Mouse (Mus musculus): ENCODE measurements at regions not wholly inside any gene's neighbourhood (a gene's known extent, or its start where the extent isn't known, plus 50 kb on each side); places are given as distances from the start of the nearest gene placed in this dataset.

GRCm38 (mm10) chr11:20882756-20883155, 51.9 kb upstream of the Lgalsl start:
- DNase-seq (ENCODE audit: low read depth, low spot score), result peak; percentile 13

GRCm38 (mm10) chr11:20883907-20884306, 53.1 kb upstream of the Lgalsl start:
- no peak for DNase-seq (ENCODE audit: low read depth, low spot score)

- DNase-seq (ENCODE audit: low read depth, low spot score), result no peak
These were observed 56.2 kb upstream of the Lgalsl start for GRCm38 (mm10) chr11:20887044-20887443.

- no peak for DNase-seq (ENCODE audit: low read depth, low spot score)
These were observed 59.6 kb upstream of the Lgalsl start for GRCm38 (mm10) chr11:20890479-20890878.

DNA sequence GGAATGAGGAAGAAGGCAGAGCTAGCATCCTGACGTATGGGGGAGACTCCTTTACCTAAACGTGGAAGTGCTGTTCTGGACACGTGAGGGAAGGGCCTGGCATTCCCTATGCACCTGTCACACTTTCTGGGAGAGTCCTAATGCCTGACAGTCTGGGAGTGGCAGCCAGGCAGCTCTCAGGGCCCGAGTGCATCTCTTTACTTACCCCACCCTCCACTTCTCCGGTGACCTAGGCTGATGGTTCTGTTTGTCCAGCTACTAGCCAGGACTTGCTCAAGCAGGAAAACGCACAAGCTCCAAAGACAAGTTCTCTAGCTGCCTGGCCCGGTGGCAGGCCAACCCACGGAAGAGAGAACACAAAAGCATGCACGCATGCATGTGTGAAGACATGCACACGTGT, 60.9 kb upstream of the Lgalsl start:
- no peak for DNase-seq (ENCODE audit: low read depth, low spot score)

DNA sequence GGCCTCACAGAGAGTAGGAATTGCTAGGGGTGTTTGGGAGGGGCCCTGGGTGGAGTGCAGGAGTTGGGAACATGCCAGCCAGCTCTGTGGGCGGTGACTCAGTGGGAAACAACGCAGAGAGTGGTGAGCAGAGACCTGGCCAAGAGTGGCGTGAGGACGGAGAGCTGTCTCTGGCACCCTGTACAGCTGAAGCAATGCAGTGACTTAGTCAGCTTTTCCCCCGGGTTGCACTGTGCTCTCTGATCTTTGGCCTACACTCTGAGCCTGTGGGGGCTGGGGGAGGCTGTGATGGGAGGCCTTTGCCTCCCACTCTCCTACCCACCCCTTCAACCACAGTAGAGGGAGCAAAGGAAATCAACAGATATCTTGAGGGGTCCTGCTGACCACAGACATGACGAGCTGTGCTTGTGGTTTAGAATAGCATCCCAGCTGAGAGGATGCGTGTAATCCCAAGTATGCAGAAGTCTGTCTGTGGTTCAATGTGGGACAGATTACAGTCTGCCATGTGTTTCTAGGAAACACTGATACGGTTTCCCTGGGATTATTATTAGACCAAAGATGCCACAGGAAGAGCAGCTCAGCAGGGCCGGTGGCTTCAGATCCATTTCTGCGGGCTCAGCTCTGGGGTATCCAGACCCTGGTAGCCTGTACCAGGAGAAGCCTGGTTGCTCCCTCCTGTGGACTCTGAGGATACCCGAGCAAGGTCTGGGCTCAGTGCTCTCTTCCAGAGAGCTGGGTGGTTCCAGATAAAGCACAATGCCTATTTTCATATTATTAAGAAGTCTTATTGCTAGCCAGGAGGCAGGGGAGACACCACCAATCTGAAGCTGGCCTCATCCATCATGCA, 65.6 kb upstream of the Lgalsl start:
- no peak for DNase-seq (ENCODE audit: low read depth, low spot score)

DNA sequence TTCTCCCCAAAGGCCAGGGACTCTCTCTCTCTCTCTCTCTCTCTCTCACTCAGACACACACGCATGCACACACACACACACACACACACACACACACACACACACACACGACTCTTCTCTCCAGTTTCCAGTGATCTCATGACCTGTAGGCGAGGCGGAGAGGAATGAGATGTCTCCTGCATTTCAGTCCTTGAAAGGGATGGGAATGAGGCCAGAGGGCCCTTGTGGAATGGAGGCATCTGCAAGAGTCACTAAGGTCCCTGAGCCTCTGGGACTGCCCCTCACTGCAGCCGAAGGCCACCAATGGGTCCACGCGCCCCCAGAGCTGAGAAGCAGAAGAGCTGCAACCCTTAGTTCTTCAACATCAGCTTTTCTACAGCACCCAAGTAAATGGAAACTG, 66.6 kb upstream of the Lgalsl start:
- no peak for DNase-seq (ENCODE audit: low read depth, low spot score)

GRCm38 (mm10) chr11:20898558-20898957, 67.7 kb upstream of the Lgalsl start:
- DNase-seq (ENCODE audit: low read depth, low spot score), result peak; percentile 49

GRCm38 (mm10) chr11:20899766-20900165, 68.9 kb upstream of the Lgalsl start:
- no peak for DNase-seq (ENCODE audit: low read depth, low spot score)

GRCm38 (mm10) chr11:20902001-20902400, 71.1 kb upstream of the Lgalsl start:
- no peak for DNase-seq (ENCODE audit: low read depth, low spot score)

DNA sequence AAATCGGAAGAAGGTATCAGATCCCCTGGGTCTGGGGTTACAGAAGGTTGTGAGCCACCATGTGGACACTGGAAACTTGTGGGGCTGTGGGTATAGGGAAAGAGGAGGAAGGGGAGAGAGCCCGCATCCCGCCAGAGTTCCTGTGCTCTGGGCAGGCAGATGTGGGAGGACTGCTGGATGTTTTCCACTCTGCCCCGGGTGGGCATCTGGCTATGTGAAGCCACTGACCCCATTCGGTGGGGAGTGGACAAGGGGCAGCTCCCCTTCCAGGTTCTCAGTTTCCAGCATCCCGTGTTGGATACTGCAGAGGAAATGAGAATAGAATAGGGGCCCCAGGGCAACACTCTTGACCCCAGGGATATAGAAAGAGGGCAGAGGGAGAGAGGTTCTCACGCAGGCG, 72.1 kb upstream of the Lgalsl start:
- no peak for DNase-seq (ENCODE audit: low read depth, low spot score)

DNA sequence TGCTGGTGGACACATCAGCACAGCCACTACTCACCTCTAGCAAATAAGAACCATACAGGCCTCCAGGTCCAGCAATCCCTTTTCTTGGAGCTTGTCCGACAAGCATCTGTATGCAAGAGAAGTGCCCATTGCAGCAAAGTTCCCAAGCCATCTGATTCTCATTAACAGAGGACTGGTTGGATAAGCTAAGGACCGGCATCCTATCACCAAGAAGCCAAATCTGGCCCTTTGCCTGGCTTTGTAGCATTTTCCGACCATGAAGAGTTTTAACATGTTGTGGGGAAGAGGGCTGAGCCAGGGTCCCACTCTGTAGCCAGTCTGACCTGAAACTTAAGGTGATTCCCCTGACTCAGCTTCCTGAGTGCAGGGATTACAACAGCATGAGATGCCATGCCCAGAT, 77.1 kb upstream of the Lgalsl start:
- DNase-seq (ENCODE audit: low read depth, low spot score), result no peak

GRCm38 (mm10) chr11:20908471-20908870, 77.6 kb upstream of the Lgalsl start:
- peak; percentile 47 for DNase-seq (ENCODE audit: low read depth, low spot score)

DNA sequence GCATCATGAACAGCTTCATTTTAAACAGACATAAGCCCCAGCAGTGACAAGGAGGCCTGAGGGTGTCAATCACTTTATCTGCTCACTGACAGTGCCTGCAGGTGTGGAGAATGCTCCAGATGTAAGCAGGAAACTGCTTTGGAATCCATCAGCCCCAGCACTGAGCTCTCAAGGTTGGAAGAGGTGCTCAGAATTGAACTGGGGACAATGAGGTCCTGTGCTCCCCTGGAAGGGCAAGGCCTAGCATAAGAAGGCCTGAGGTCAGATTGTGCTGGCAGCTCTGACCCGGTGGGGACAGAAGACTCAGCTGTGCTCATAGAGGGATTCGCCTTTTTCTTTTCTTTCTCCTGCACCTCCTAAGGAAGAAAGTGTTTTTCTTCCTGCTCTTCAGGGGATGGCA, 82.2 kb upstream of the Lgalsl start:
- no peak for DNase-seq (ENCODE audit: low read depth, low spot score)

DNA sequence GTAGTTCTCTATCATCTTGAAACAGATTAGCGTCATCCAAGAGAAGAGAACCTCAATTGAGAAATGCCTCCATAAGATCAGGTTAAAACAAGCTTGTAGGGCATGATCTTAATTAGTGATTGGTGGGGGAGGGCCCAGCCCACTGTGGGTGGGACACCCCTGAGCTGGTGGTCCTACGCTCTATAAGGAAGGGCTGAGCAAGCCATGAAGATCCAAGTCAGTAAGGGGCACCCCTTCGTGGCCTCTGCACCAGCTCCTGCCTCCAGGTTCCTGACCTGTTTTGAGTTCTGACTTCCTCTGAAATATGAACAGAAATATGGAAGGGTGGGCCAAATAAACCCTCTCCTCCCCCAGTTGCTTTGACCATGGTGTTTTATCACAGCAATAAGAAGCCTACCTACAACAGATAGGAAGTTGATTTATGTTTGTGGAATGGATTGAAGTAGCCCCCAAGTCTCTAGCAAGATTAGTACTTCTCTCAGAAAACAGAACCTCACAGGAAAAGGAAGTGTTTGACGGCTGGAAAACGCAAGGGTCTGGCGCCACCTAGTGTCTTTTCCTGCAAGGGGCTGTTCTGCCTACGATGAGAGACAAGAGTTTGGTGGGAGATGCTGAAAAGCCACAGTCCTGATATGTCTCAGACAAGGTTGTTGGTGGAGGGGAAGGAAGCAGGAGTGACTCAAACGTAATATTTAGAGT, 82.9 kb upstream of the Lgalsl start:
- DNase-seq (ENCODE audit: low read depth, low spot score), result peak; percentile 92

DNA sequence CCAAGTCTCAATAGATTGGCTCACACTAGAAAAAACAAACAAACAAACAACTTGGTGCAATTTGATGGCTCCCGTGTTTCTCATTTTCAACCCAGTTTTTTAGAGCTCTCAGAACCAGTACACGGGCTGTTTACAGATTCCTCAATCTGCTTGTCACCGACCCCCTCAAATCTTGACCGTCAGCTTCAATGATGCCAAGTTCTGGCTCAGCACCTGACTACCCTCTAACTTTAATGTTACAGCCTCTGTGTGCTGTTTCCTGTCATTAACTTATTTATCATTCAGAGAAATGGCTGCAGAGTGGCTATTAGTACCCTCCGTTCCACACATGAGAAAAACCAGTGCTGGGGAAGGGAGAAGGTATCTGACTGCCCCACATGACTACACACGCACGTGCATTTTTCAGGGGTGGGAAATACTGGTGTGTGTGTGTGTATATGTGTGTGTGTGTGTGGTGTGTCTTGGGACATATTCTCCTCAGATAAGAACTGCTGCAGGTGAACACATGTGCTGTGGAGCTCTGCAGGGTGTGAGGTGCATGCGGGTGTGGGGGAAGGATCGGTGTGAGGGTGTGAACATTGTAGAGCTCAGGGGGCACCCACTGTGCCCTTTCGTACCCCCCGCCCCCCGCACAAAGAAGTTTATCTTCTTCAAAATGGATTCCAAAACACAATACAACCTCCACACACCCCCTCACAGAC, 83.6 kb upstream of the Lgalsl start:
- no peak for DNase-seq (ENCODE audit: low read depth, low spot score)

DNA sequence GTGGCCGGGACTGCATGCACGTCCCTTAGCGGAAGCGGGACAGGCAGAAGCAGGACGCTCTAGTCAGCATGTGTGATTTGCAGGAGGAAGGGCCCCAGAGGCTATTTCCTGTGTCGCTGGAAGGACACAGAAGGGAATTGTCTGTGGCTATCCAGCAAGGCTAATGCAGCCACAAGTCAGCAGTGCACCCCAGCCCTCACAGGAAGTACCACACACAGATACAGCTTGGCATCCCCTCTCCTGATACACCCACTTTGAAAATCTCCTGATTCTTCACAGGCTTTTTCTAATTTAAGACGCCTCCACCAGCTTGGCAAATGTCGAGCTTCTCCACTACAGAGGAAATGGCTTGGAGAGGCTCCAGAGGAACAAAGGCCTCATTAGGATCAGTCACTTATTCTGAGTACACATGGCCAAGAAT, 84.3 kb upstream of the Lgalsl start:
- DNase-seq (ENCODE audit: low read depth, low spot score), result peak; percentile 83

DNA sequence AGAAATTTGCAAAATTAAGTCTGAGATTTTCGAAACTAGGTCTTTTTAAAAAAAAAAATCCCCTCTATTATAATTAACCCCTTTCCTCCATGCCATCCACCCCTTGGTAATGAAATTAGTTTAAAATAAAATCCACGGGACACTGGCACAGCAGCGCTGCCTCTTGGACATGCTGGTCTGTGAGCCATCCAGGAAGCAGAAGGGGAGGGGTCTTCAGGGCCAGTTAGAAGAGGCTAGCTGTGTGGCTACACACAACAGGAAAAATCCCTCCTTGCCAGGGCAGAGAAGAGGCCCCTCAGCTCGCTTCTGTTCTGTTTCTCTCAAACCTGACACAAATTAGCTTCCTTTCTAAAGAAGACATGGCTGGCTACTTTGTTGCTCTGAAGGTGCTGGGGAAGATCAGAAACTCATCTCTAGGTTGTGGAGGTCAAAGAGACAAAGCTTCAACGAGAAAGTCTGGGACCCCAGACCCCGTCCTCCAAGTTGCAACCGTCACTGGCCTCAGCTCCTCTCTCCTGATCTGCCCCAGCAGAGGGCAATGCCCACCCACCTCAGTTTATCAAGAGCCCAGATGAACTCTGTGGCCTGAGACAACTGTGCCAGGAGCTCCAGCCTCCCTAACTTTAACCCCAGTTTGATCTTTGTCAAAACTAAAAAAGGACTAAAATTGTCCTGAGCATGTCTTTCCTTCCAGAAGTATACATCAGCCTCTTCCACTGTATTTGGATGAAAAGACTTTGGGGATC, 85.0 kb upstream of the Lgalsl start:
- DNase-seq (ENCODE audit: low read depth, low spot score), result no peak

DNA sequence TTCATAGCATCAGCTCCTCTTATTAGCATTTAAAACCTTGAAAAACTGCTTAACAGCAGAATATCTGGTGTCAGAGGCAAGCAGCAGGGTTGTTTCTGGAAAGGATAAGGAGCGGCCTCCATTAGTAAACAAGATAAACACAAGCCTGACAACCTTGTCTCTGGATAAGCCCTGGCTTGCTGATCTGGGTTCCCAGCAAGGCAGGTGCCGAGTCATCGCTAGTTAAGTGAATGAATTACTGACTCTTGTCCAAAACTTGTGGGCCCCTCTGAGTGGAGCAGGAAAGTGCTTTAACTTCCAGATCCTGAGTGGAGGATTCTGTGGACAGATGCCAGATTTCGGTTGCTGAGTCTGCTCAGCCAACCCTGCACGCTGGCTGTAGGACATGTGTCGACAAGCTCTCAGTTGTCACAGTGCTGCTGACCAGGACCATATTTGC, 85.6 kb upstream of the Lgalsl start:
- DNase-seq (ENCODE audit: low read depth, low spot score), result peak; percentile 32

- peak; percentile 52 for DNase-seq (ENCODE audit: low read depth, low spot score)
These were observed 86.1 kb upstream of the Lgalsl start for GRCm38 (mm10) chr11:20916961-20917360.

GRCm38 (mm10) chr11:20917483-20917882, 86.6 kb upstream of the Lgalsl start:
- DNase-seq (ENCODE audit: low read depth, low spot score), result no peak

DNA sequence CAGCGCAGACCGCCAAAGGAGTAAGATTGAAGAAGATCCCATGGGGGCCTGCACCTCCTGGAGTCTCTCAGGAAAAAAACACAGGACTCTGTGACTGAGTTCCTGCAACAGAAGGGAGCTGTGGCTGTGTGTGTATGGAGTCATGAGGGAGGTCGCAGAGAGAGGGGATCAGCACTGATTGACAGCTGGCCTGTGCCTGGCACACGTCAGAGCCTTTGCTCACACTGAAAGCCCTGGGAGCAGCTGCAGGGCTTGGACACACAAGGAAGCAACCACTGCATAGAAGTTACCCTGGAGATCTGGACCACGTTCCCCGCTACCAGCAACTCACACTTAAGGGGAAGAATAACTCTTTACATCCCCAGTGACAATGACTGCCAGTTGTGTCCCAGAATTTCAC, 92.3 kb upstream of the Lgalsl start:
- no peak for DNase-seq (ENCODE audit: low read depth, low spot score)

All from brain, adult 2 months (tissue).